Mouse (Mus musculus) midbrain, embryonic 14.5 days (tissue): ENCODE measurements around the gene Cpb2. TPM values are rescaled to one million over a fixed set of nuclear protein-coding genes. Genes with fewer than 3 reads are reported as not detected.

Experiments used
- ATAC-seq: fragments of 200-750 bp; cut with Nextera tagmentation; 2 replicates; pipeline ENCODE4 v1.8.0; 2017; ENCODE audit warnings: moderate number of reproducible peaks, moderate library complexity; ENCODE audit not compliant: low FRiP score, low TSS enrichment
- DNase-seq: peaks from one replicate; pipeline ENCODE4 v3.0.0-alpha.2; 2015
- H3K27ac ChIP-seq: fragments of 300-500 bp; sonication (generic); replicated peaks from 2 replicates; pipeline ENCODE4 v1.5.1; 2014; ENCODE audit warnings: mild to moderate bottlenecking, low read depth, low read length, moderate library complexity
- H3K27me3 ChIP-seq: fragments of 300-500 bp; sonication (generic); 2 replicates; pipeline ENCODE4 v1.6.1; 2014; ENCODE audit warnings: low read length, control low read depth, mixed read lengths; ENCODE audit not compliant: control insufficient read depth, insufficient read depth
- H3K36me3 ChIP-seq: fragments of 300-500 bp; sonication (generic); 2 replicates; pipeline ENCODE4 v1.6.1; 2014; ENCODE audit warnings: low read length, control low read depth; ENCODE audit not compliant: control insufficient read depth, insufficient read depth
- H3K4me1 ChIP-seq: fragments of 300-500 bp; sonication (generic); 2 replicates; pipeline ENCODE4 v1.6.1; 2014; ENCODE audit warnings: mild to moderate bottlenecking, antibody characterized with exemption, low read length, control low read depth; ENCODE audit not compliant: control insufficient read depth, insufficient read depth
- H3K4me2 ChIP-seq: fragments of 300-500 bp; sonication (generic); 2 replicates; pipeline ENCODE4 v1.6.1; 2014; ENCODE audit warnings: mild to moderate bottlenecking, low read length, moderate library complexity
- H3K4me3 ChIP-seq: fragments of 300-500 bp; sonication (generic); replicated peaks from 2 replicates; pipeline ENCODE4 v1.5.1; 2014; ENCODE audit warnings: low read depth, low read length
- H3K9ac ChIP-seq: fragments of 300-500 bp; sonication (generic); replicated peaks from 2 replicates; pipeline ENCODE4 v1.6.1; 2014; ENCODE audit warnings: mild to moderate bottlenecking, low read length, moderate library complexity
- H3K9me3 ChIP-seq: fragments of 300-500 bp; sonication (generic); 2 replicates; pipeline ENCODE4 v1.6.1; 2016; ENCODE audit warnings: low read length, control low read depth, mixed read lengths; ENCODE audit not compliant: control insufficient read depth
- WGBS: fragments of 180-500 bp; shearing (Covaris S2); extraction: QIAGEN DNeasy Blood & Tissue Kit; methylation state at CpG from one replicate; pipeline ENCODE4 v1.1.7; 2014; 5-methylcytosine and 5-hydroxymethylcytosine counted together
- polyA plus RNA-seq: library from polyadenylated mRNA; unstranded; fragments of >200 nt; fragmentation: Nextera tagmentation; extraction: Ambion mirVana; gene quantifications from 2 replicates; pipeline ENCODE4 v1.2.1, GENCODE M21; 2014

Cpb2 gene
- polyA plus RNA-seq, 1 experiment from 2014 or later: not detected

DNA sequence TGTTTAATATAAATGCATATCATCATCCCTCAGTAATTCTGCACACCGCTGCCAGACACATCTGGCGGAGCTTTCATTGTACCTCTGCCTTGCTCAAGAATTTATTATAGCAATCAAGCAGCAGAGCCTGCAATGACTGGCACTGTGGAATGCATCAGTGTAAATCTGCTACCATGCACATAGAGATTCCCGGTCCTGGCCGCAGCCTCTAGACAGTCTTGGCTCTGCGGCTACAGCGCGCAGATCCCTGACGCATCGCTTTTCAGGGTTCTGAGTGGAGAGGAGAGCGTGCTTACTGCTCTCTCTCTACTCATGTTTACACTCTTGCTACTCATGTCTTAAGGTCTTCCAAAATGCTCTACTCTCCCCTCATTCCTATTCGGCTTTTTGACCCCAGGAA, 28.3 kb upstream of the Cpb2 start:
- H3K4me1 ChIP-seq: no peaks in the 10 kb centered on the region
- 80% methylated on average over 11 of the region's 11 CpGs for WGBS
- ATAC-seq: no peak
- no peak overlapping the region for H3K4me3 ChIP-seq
- no peaks in the 10 kb centered on the region for H3K27me3 ChIP-seq
- no peaks in the 10 kb centered on the region for H3K9me3 ChIP-seq
- no peak overlapping the region for H3K4me2 ChIP-seq
- peak; percentile 22 for DNase-seq
- no peak overlapping the region for H3K27ac ChIP-seq
- no peak overlapping the region; the same call in 1 of the 2 replicates for H3K9ac ChIP-seq
- H3K36me3 ChIP-seq: no peaks in the 10 kb centered on the region

DNA sequence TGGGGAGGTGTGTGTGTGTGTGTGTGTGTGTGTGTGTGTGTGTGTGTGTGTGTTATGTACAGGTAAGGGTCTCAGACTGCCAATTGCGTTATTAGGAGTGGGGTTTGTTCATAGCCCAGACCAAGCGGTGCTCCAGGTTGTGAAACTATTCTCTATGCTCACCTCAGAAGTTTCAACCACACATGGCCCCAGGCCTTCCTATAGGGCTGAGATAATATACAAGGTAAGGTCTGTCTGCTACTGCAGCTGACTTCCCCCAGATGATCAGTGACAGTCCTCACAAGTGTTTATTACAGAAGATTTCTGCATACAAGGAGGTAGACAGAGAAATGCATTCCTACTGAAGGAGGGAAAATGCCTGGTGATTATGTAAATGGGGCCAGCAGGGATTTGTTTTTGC, 23.2 kb upstream of the Cpb2 start:
- no peaks in the 10 kb centered on the region for H3K27me3 ChIP-seq
- H3K4me2 ChIP-seq: no peak overlapping the region
- H3K4me1 ChIP-seq: 0 out of 2 replicates have a peak, but pooled peaks cover 5% of the 10 kb centered on the region
- no peaks in the 10 kb centered on the region for H3K9me3 ChIP-seq
- WGBS: 92% methylated on average over 2 of the region's 2 CpGs
- H3K4me3 ChIP-seq: no peak overlapping the region
- no peak overlapping the region for H3K9ac ChIP-seq
- H3K27ac ChIP-seq: 0 out of 2 replicates have a peak overlapping the region, but pooled peaks have one; percentile 49
- ATAC-seq (no peak), DNase-seq (no peak)
- H3K36me3 ChIP-seq: no peaks in the 10 kb centered on the region

DNA sequence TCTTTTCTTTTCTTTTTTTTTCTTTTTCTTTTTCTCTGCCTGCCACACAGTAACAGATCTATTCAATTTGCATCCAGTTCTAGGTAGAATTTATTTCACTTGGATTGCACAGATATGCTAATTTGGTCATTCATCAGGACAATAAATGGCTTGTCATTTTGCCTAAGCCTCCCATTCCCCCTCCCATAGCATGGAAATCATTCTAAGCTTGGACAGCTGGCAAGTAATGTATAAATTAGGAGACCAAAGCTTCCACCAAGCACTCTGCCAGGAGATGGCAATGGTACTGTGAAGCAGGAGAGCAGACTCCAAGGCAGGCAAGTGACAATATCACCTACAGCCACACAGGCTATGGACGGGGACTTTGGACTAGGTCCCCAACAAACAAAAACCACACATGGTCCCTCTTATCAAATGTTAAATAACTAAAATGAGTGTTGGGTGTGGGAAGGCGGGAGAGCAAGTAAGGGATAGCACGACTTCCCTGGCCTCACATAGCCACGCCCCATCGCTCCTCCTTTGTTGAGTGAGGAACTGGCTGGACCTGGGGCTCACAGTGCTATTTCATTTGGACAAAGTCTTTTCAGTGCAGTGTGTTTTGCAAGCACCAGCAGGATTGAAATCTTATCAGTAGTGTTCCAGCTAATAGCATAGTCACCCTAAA, 22.7 kb upstream of the Cpb2 start:
- ATAC-seq (peak; percentile 64; the same call in 1 of the 2 replicates), DNase-seq (peak; percentile 59)
- Histone ChIP-seq H3K4me2 (no peak overlapping the region), H3K36me3 (no peaks in the 10 kb centered on the region), H3K9ac (no peak overlapping the region), H3K4me3 (no peak overlapping the region), H3K9me3 (no peaks in the 10 kb centered on the region), H3K27ac (0 out of 2 replicates have a peak overlapping the region, but pooled peaks have one; percentile 49), H3K27me3 (no peaks in the 10 kb centered on the region), H3K4me1 (0 out of 2 replicates have a peak, but pooled peaks cover 5% of the 10 kb centered on the region)
- 59% methylated on average over 5 of the region's 5 CpGs for WGBS

DNA sequence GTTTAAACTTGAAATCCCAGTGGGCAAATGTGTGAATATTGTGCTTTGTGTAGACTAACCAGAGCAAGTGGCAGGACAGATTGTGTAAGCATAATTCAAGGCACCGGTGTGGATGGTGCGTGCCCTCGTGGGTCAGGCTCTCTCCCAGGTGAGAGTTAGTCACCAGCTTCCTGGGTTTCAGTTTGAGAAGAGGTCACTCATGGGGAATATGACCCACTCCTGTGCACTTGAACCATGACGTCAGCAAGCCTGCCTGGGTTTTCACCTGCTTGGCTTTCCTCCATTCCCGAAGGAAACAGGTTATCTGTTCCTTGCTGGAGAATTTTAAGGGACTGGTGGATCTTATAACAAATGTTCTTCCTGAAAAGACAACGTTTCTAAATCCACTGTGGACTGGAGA, 19.7 kb upstream of the Cpb2 start:
- Histone ChIP-seq H3K4me1 (peaks cover 9% of the 10 kb centered on the region; the same call in 1 of the 2 replicates), H3K4me3 (no peak overlapping the region), H3K4me2 (no peak overlapping the region), H3K9me3 (no peaks in the 10 kb centered on the region), H3K27ac (no peak overlapping the region), H3K9ac (no peak overlapping the region), H3K27me3 (no peaks in the 10 kb centered on the region), H3K36me3 (no peaks in the 10 kb centered on the region)
- ATAC-seq: no peak
- 86% methylated on average over 6 of the region's 6 CpGs for WGBS
- DNase-seq: no peak

DNA sequence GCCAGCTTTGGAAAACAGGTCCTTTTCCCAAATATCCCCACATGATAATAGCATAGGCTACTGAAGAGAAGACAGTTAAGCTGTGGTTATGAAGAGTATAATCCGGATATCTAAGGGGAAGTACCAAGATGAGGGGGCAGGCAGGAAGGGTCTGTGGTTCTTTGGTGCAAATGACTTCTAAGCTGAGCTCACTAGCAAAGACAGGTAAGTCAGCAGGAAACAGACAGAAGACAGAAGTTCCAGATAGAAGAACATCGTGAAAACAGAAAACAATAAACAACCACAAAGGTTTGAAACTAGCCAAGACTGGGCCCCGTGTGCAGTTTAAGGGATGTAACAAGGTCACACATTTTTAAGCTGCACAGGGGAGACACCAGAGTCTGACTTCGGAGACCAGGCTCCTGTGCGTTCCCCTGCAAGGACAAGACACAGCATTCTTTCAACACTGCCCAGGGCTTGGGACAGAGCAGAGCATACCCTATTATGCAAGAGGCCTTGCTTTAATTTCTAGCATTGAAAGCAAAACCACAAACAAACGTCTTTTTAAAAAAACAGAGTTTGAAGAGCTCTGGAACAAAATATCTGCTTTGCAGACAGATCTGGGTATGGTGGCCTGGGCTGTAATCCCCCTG, 14.5 kb upstream of the Cpb2 start:
- H3K27me3 ChIP-seq: no peaks in the 10 kb centered on the region
- H3K9ac ChIP-seq: no peak overlapping the region
- no peak for DNase-seq
- H3K27ac ChIP-seq: no peak overlapping the region
- H3K4me3 ChIP-seq: no peak overlapping the region
- H3K36me3 ChIP-seq: no peaks in the 10 kb centered on the region
- ATAC-seq: no peak
- no peak overlapping the region for H3K4me2 ChIP-seq
- no peaks in the 10 kb centered on the region for H3K9me3 ChIP-seq
- H3K4me1 ChIP-seq: peaks cover 4% of the 10 kb centered on the region; the same call in 1 of the 2 replicates
- WGBS: 81% methylated on average over 6 of the region's 6 CpGs

DNA sequence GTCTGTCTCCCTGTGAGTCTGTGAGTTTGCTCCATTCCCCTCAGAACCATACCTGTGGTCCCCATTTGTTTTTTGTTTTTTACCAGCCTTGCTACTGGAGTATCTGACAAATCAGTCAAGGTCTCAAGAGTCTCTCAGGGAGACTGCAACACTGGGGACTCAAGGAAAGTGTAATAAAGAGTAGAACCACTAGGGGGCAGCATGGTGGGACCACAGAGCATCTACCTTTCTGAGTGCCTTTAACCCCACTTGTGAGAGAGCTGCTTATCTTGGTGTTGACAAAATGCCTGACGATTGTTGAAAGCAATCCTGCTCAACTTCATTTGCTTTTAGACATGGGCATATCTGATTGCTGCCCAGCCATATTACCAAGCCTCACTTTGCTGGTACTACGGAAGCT, 12.3 kb upstream of the Cpb2 start:
- peaks cover 4% of the 10 kb centered on the region; the same call in 1 of the 2 replicates for H3K4me1 ChIP-seq
- no peak overlapping the region for H3K27ac ChIP-seq
- WGBS: 67% methylated on average over 2 of the region's 2 CpGs
- H3K27me3 ChIP-seq: no peaks in the 10 kb centered on the region
- ATAC-seq: no peak
- DNase-seq: peak; percentile 57
- no peaks in the 10 kb centered on the region for H3K36me3 ChIP-seq
- no peak overlapping the region for H3K9ac ChIP-seq
- no peak overlapping the region for H3K4me3 ChIP-seq
- H3K4me2 ChIP-seq: no peak overlapping the region
- H3K9me3 ChIP-seq: no peaks in the 10 kb centered on the region

DNA sequence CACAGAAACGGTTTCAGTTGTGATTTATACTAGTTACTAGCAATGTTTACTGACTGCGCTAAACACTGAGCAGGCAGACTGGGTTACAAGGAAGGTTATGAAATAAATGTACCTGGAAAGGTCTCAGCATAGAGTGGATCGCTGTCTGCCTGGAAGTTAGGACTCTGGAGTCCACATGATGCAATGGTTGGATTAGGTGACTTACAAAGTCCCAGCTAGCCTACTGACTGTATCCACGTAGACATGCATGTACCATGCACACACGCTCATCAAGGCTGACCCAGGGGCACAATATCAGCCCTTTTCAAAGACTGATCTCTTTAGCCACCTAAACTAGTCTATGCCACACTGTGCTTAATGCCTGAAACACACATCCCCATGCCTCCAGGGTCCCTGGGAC, 9.0 kb upstream of the Cpb2 start:
- Histone ChIP-seq H3K9me3 (no peaks in the 10 kb centered on the region), H3K4me2 (no peak overlapping the region), H3K4me3 (no peak overlapping the region), H3K36me3 (no peaks in the 10 kb centered on the region), H3K4me1 (peaks cover 14% of the 10 kb centered on the region; the same call in 1 of the 2 replicates), H3K27ac (no peak overlapping the region), H3K9ac (no peak overlapping the region), H3K27me3 (no peaks in the 10 kb centered on the region)
- no peak for DNase-seq
- 95% methylated on average over 5 of the region's 5 CpGs for WGBS
- no peak for ATAC-seq

DNA sequence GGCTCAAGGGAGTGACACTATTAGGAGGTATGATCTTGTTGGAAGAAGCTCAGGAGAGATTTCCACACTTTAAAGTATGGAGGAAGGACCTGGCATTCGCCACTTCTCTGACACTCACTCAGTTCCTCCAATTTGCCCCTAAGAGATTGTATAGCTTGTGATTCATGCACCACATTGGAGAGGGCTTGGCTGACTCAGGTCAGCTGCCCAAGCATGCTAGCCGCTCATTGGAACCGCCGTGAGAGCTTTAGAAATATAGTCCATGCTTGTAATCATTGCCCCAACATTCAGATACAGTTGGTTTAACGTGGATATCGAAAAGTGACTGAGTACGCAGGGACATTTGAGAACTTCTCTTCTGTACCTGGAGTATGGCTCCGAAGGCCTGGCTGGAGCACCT, 6.5 kb upstream of the Cpb2 start:
- no peak for ATAC-seq
- H3K27ac ChIP-seq: 0 out of 2 replicates have a peak overlapping the region, but pooled peaks have one; percentile 5
- H3K4me2 ChIP-seq: peak overlapping the region; percentile 41
- no peaks in the 10 kb centered on the region for H3K36me3 ChIP-seq
- DNase-seq: no peak
- H3K9ac ChIP-seq: no peak overlapping the region
- H3K4me1 ChIP-seq: peaks cover 14% of the 10 kb centered on the region; the same call in 1 of the 2 replicates
- 68% methylated on average over 8 of the region's 8 CpGs for WGBS
- H3K27me3 ChIP-seq: no peaks in the 10 kb centered on the region
- H3K4me3 ChIP-seq: no peak overlapping the region
- H3K9me3 ChIP-seq: no peaks in the 10 kb centered on the region
